Mouse (Mus musculus) neural tube, embryonic 15.5 days (tissue): Measurements from ENCODE around the gene Sf3a3. TPM values are rescaled to one million over a fixed set of nuclear protein-coding genes. Genes with fewer than 3 reads are reported as not detected.

Source experiments
- ATAC-seq: fragments of 200-750 bp; cut with Nextera tagmentation; 2 replicates; pipeline ENCODE4 v1.8.0; 2017; ENCODE audit warnings: mild to moderate bottlenecking, moderate TSS enrichment, moderate library complexity; ENCODE audit not compliant: low FRiP score
- H3K27ac ChIP-seq: fragments of 300-500 bp; sonication (generic); replicated peaks from 2 replicates; pipeline ENCODE4 v1.5.1; 2015; ENCODE audit warnings: mild to moderate bottlenecking, inconsistent platforms
- H3K27me3 ChIP-seq: fragments of 300-500 bp; sonication (generic); replicated peaks from 2 replicates; pipeline ENCODE4 v1.6.1; 2015; ENCODE audit warnings: inconsistent platforms
- H3K36me3 ChIP-seq: fragments of 300-500 bp; sonication (generic); 2 replicates; pipeline ENCODE4 v1.6.1; 2015; ENCODE audit warnings: inconsistent platforms
- H3K4me1 ChIP-seq: fragments of 300-500 bp; sonication (generic); 2 replicates; pipeline ENCODE4 v1.6.1; 2015; ENCODE audit warnings: inconsistent platforms
- H3K4me2 ChIP-seq: fragments of 300-500 bp; sonication (generic); 2 replicates; pipeline ENCODE4 v1.6.1; 2015; ENCODE audit warnings: inconsistent platforms, mild to moderate bottlenecking, moderate library complexity
- H3K4me3 ChIP-seq: fragments of 300-500 bp; sonication (generic); replicated peaks from 2 replicates; pipeline ENCODE4 v1.5.1; 2015; ENCODE audit warnings: mild to moderate bottlenecking, inconsistent platforms
- H3K9ac ChIP-seq: fragments of 300-500 bp; sonication (generic); replicated peaks from 2 replicates; pipeline ENCODE4 v1.6.1; 2015; ENCODE audit warnings: mild to moderate bottlenecking, inconsistent platforms
- H3K9me3 ChIP-seq: fragments of 300-500 bp; sonication (generic); replicated peaks from 2 replicates; pipeline ENCODE4 v1.6.1; 2016; ENCODE audit warnings: inconsistent platforms
- WGBS: fragments of 180-500 bp; shearing (Covaris S2); methylation state at CpG from one replicate; pipeline ENCODE4 v1.1.7; 2015; ENCODE audit warnings: mixed read lengths; 5-methylcytosine and 5-hydroxymethylcytosine counted together
- polyA plus RNA-seq: library from polyadenylated mRNA; unstranded; fragments of >200 nt; fragmentation: Nextera tagmentation; extraction: Ambion mirVana; gene quantifications from 2 replicates; pipeline ENCODE4 v1.2.1, GENCODE M21; 2015

Sf3a3 gene
- 88.4 and 105 TPM in 2 replicates for polyA plus RNA-seq

DNA sequence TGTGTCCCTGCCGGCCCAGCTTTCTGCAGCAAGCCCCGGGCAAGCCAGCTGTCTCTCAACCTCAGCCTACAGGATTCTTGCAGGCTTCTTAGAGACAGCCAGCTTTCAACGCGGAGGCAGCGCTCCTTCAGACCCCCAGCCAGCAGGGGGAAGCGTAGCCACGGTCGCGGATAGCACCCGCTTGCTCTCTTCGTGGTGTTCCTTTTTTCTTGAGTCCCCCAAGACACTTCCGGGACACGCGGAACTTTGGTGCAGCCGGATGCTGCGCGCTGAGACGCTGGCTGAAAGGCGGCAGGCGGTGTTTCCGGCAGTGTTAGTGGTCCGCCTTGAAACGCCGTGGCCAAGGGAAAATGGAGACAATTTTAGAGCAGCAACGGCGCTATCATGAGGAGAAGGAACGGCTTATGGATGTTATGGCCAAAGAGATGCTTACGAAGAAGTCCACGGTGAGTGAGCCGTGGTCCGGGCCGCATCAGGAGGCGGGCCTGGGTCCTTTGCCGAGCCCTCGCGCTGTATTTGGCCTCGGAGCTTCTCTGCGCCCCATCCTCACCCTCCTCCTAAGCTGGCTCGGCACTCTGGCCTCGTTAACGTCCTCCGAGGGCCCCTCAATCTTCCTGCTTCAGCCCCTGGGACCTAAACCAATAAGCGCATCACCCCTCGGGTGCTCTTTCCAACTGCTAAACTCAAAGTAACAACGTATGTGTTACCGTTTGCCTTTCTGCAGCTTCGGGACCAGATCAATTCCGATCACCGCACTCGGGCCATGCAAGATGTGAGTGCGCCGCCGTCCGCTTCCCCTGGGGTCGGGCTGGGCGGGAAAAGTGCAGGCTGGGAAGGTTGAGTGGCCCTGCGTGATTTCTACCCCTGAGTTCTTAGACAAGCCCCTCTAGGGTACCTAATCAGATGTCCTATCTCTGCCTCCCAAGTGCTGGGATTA, at the start of gene Sf3a3:
TSS of gene Sf3a3 (plus strand) at position 232 of the 937 bp plus-strand sequence.
- peaks cover 10% of the 10 kb centered on the region for H3K27me3 ChIP-seq
- peak within 1 kb of the TSS; percentile 82 for H3K27ac ChIP-seq
- peaks cover 29% of the 10 kb centered on the region for H3K36me3 ChIP-seq
- H3K9ac ChIP-seq: peak within 1 kb of the TSS; percentile 82
- H3K4me3 ChIP-seq: peak within 1 kb of the TSS; percentile 85
- H3K9me3 ChIP-seq: no peaks in the 10 kb centered on the region
- H3K4me1 ChIP-seq: peaks cover 28% of the 10 kb centered on the region
- H3K4me2 ChIP-seq: peak within 1 kb of the TSS; percentile 96
- ATAC-seq: peak; percentile 93
- under 1% methylated on average over 57 of the region's 57 CpGs for WGBS

DNA sequence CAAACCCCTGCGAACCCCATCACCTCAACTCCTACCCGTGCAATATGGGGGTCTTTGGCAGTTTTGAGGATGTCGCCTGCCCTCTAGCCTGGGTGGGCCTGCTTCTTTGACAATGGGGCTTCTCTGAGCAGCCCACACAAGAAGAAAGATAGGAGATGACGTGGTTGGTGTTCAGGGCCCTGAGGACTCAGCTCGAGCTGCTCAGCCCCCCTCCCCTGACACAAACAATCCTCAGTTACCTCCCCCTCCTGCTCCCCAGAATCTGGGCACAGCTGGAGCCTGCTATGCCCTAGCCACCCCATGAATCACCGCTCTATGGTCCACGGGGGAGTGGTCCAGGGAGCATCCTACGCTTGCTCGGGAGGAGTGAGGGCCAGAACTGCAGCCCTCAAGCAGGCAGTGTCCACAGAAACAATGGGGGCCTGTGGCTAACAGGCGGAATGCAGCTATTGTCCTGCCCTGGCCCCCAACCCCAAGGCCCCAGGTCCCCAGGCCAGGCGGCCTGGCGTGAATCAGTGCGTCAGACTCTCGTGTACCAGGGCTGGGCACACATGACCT, 47.0 kb upstream of the Sf3a3 start:
- H3K9me3 ChIP-seq: no peaks in the 10 kb centered on the region
- no peak overlapping the region for H3K9ac ChIP-seq
- H3K27ac ChIP-seq: no peak overlapping the region
- H3K27me3 ChIP-seq: peaks cover 81% of the 10 kb centered on the region
- no peak overlapping the region for H3K4me2 ChIP-seq
- no peaks in the 10 kb centered on the region for H3K36me3 ChIP-seq
- ATAC-seq: no peak
- 17% methylated on average over 14 of the region's 14 CpGs for WGBS
- no peak overlapping the region for H3K4me3 ChIP-seq
- peaks cover 36% of the 10 kb centered on the region for H3K4me1 ChIP-seq

DNA sequence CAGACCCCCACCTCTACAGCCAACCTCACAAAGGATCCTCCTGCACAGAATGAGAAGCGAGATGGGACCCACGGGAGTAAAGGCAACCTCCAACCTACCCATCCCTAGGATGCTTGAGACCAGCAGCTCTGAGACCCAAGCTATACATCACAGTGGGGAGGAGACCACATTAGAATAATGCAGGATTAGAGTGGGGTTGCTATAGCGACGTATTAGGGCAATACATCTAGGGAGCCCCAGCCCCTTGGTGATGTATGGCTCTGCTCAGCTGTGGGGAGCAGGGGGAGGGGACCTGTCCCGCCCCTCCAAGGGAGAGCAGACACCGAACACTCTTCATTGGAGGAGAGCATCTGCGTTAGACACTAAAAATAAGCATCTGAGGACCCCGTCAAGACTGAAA, 46.5 kb upstream of the Sf3a3 start:
- Histone ChIP-seq H3K4me2 (no peak overlapping the region), H3K9me3 (no peaks in the 10 kb centered on the region), H3K27me3 (peaks cover 78% of the 10 kb centered on the region), H3K27ac (no peak overlapping the region), H3K9ac (no peak overlapping the region), H3K4me1 (peaks cover 41% of the 10 kb centered on the region), H3K4me3 (no peak overlapping the region), H3K36me3 (no peaks in the 10 kb centered on the region)
- 11% methylated on average over 8 of the region's 8 CpGs for WGBS
- no peak for ATAC-seq

DNA sequence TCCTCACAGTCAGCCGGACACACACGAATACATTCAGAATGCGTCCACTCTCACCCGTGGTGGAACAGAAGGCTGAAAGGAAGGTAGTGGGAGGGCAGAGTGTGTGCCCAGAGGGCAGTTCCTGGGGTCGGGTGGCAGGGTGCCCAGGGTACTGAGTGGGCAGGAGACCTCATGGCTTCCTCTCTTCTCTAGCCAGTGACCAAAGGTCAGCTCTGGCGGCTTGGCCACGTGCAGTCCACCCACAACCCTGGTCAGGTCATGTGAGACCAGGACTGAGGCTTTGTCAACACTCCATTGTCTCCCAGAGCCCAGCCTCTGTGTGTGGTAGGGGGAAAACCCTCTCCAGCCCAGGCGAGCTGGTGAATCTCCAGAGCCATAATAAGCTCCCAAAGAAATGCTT, 44.3 kb upstream of the Sf3a3 start:
- ATAC-seq: no peak
- no peak overlapping the region for H3K4me2 ChIP-seq
- no peak overlapping the region for H3K9ac ChIP-seq
- no peaks in the 10 kb centered on the region for H3K9me3 ChIP-seq
- no peaks in the 10 kb centered on the region for H3K36me3 ChIP-seq
- peaks cover 38% of the 10 kb centered on the region for H3K4me1 ChIP-seq
- WGBS: 59% methylated on average over 8 of the region's 8 CpGs
- H3K27me3 ChIP-seq: peaks cover 75% of the 10 kb centered on the region
- H3K4me3 ChIP-seq: no peak overlapping the region
- H3K27ac ChIP-seq: no peak overlapping the region

DNA sequence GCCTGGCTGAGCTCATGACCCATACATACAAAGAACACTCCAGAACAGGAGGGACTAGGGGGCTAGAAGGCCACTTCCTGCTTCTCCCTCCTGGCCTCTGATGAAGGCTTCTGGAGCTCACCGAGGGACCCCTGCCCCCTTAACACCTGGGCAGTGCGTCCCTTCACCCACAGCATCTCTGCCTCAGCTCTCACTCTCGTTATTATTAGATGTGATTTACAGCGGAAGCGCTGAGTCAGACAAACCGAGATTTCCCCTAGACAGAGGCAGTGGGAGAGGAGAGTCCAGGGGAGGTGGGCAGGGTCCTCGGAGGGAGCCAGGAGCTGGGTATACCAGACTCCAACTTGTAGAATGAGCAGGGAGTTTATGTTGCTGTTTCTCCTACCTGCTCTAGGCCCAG, 43.0 kb upstream of the Sf3a3 start:
- Histone ChIP-seq H3K36me3 (no peaks in the 10 kb centered on the region), H3K4me1 (peaks cover 38% of the 10 kb centered on the region), H3K4me3 (no peak overlapping the region), H3K9me3 (no peaks in the 10 kb centered on the region), H3K4me2 (peak overlapping the region; percentile 60; the same call in 1 of the 2 replicates), H3K27me3 (peaks cover 61% of the 10 kb centered on the region), H3K27ac (no peak overlapping the region), H3K9ac (no peak overlapping the region)
- WGBS: 27% methylated on average over 7 of the region's 7 CpGs
- ATAC-seq: no peak

DNA sequence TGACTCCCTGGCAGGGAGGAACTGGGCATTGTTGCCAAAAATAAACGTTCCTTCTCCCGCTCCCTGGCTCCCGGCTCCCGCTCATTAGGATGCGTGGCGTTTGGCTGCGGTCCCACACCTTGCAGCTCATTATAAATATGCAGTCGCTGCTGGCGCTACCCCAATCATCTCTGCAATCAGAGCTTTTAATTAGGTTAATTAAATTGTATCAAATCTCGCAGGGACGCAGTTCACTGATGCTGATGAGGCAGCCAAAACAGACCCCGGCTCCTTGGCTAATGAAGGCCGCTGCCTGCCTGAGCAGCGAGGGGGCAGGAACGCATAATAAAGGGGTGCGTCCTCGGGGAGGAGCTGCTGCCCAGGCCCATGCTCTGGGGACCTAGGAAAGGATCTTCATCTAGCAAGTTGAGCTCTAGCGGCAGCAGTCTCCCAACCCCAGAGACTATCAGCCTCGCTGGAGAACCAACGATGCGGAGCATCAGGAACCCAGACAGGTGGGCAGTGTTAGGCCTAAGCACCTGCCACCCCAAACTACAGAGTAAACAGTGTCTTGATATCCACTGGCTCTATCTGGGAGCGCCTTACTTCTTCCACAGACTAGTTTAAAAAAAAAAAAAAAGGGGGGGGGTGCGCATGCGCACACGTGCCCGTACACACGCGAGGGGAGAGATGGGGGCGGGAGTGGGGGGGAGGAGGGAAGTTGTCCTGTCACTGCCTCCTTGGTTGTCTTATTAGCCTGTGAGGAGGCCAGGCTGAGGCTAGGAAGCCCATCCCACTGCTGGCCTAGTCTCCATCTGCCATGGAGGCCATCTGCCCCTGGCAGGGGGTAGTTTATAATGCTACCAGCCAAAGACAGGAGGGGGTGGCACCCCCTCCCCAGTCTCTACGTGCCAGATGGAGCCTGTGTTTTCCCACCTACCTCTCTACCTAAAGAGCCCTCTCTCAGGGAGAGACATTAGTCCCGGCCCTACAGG, 41.9 kb upstream of the Sf3a3 start:
- peak overlapping the region; percentile 60 for H3K4me2 ChIP-seq
- peak overlapping the region; percentile 15 for H3K4me3 ChIP-seq
- peaks cover 34% of the 10 kb centered on the region for H3K4me1 ChIP-seq
- 2% methylated on average over 28 of the region's 31 CpGs for WGBS
- ATAC-seq: peak; percentile 51; the same call in 1 of the 2 replicates
- 0 out of 2 replicates have a peak overlapping the region, but pooled peaks have one; percentile 45 for H3K27ac ChIP-seq
- H3K9me3 ChIP-seq: no peaks in the 10 kb centered on the region
- H3K36me3 ChIP-seq: peaks cover 7% of the 10 kb centered on the region; the same call in 1 of the 2 replicates
- peak overlapping the region; percentile 23; the same call in 1 of the 2 replicates for H3K9ac ChIP-seq
- H3K27me3 ChIP-seq: peaks cover 52% of the 10 kb centered on the region

DNA sequence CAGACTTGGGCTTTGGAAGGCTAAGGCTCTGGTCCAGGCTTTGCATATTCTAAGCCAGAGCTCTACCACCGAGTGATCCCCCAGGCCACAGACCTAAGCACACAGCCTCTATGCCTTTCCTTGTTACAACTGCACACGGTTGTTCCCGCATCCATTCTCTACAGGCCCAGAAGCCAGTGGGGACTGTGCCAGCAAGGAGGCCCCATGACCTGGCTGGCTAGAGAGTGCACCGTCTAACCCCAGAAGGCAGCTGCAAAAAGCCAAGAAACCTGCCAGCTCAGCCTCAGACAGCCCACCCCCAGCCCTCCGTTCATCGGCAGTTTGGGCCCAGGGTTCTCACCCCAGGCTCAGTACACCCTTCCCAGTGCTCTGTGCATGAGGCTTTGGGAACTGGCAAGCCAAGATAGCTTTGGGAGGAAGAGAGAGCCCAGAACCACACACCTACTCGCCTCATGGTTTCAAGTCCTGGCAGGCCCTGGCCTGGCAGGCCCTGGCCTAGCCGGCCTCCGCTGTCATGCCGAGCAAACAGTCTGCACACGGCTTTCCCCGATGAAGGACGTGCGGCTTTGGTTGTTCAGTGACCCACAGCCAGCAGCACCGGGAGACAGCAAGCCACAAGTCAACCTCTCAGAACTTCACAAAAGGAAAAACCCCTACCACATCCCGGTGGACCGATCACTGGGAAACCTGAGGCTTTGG, 40.1 kb upstream of the Sf3a3 start:
- Histone ChIP-seq H3K9me3 (no peaks in the 10 kb centered on the region), H3K4me3 (no peak overlapping the region), H3K4me1 (peaks cover 27% of the 10 kb centered on the region), H3K36me3 (peaks cover 18% of the 10 kb centered on the region), H3K4me2 (no peak overlapping the region), H3K9ac (no peak overlapping the region), H3K27ac (no peak overlapping the region), H3K27me3 (peaks cover 37% of the 10 kb centered on the region)
- 61% methylated on average over 17 of the region's 17 CpGs for WGBS
- ATAC-seq: no peak

DNA sequence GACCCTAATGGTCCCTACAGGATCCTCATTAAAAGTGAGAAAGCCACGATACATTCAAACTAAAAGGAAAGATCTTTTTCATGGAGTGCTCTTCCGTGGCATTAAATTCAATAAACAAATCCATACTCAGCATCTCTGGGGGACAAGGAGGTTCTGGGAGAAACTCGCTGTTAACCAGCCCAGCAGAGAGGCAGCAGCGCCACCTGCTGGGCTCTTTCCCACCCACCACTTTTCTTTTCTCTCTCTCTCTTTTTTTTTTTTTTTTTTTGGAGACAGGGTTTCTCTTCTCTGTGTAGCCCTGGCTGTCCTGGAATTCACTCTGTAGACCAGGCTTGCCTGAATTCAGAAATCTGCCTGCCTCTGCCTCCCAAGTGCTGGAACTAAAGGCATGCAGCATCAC, 39.5 kb upstream of the Sf3a3 start:
- Histone ChIP-seq H3K4me2 (no peak overlapping the region), H3K4me3 (no peak overlapping the region), H3K9me3 (no peaks in the 10 kb centered on the region), H3K9ac (no peak overlapping the region), H3K27me3 (peaks cover 36% of the 10 kb centered on the region), H3K4me1 (peaks cover 27% of the 10 kb centered on the region), H3K27ac (no peak overlapping the region), H3K36me3 (peaks cover 23% of the 10 kb centered on the region)
- ATAC-seq: no peak
- under 1% methylated on average over 4 of the region's 4 CpGs for WGBS

DNA sequence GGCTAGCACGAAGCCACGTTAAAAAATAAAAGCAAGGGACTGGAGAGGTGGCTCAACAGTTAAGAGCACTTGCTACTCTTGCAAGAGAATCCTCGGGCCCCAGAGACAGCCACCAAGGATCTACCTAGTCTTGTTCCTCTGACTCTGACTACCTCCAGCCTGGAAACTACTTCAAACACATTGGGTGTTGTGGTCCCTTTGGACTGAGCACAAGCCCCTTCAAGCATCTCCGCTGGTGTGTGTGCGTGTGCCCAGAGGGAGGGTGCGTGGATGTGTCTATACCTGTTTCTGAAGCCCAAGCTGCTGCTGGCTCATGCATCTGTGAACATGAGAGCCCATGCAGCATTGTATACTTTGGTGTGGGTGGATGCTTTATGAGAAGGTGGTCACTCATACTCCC, 38.6 kb upstream of the Sf3a3 start:
- Histone ChIP-seq H3K9ac (no peak overlapping the region), H3K36me3 (peaks cover 33% of the 10 kb centered on the region), H3K27me3 (peaks cover 28% of the 10 kb centered on the region), H3K27ac (no peak overlapping the region), H3K9me3 (no peaks in the 10 kb centered on the region), H3K4me3 (no peak overlapping the region), H3K4me2 (no peak overlapping the region), H3K4me1 (peaks cover 27% of the 10 kb centered on the region)
- WGBS: 86% methylated on average over 6 of the region's 6 CpGs
- ATAC-seq: no peak

DNA sequence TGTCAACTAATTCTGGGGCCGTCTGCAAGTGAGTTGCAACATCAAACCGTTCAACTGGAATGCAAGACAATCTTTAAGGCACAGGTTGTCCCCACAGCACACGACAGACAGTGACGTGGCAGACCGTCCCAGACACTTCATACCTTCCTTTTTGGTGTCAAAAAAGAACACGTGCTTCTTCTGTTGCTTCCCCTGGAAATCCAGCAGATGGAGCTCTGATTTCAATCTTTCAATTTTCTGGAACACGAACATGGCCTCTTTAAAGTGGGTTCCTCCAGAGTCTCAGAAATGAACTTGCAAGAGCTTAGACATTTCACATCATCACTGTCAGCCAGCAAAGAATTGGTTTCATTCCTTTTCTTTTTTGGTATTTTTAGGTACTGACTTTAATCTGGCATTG, 32.3 kb upstream of the Sf3a3 start:
- H3K36me3 ChIP-seq: peaks cover 72% of the 10 kb centered on the region
- no peak for ATAC-seq

DNA sequence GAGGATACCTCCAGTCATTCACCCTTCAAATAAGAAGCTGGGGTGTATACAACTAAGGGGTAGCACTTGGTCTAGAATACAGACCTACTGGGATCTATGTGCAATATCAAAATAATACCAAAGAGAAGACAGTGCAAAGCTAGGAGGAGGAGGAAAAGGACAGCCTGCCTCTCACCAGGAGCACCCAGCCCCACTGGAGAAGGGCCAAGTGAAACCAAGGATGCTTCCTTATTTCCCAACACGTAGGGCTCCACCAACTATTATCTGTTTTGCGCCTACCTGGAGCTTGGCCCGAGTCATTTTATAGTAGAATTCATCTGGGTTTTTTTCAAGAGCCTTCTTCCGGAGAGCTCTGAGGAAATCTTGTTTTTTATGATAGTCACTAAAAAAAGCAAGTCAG, 31.1 kb upstream of the Sf3a3 start:
- 95% methylated on average over 4 of the region's 4 CpGs for WGBS
- Histone ChIP-seq H3K4me2 (no peak overlapping the region), H3K9ac (no peak overlapping the region), H3K4me3 (no peak overlapping the region), H3K27ac (no peak overlapping the region), H3K36me3 (peaks cover 73% of the 10 kb centered on the region), H3K27me3 (no peaks in the 10 kb centered on the region), H3K9me3 (no peaks in the 10 kb centered on the region), H3K4me1 (no peaks in the 10 kb centered on the region)
- ATAC-seq: no peak

More for the DNA sequence above, 32.3 kb upstream of the Sf3a3 start:
- H3K27me3 ChIP-seq: no peaks in the 10 kb centered on the region
- WGBS: 65% methylated on average over 7 of the region's 7 CpGs
- H3K4me1 ChIP-seq: no peaks in the 10 kb centered on the region
- H3K9ac ChIP-seq: no peak overlapping the region
- no peak overlapping the region for H3K27ac ChIP-seq
- no peak overlapping the region for H3K4me3 ChIP-seq
- H3K9me3 ChIP-seq: no peaks in the 10 kb centered on the region
- no peak overlapping the region for H3K4me2 ChIP-seq
